Mouse (Mus musculus): ENCODE results near the gene Fpgs. TPM values are rescaled to one million over a fixed set of nuclear protein-coding genes. Genes with fewer than 3 reads are reported as not detected.
A peak's percentile ranks its signal among the peaks of the same experiment; 100 is the strongest.

The Fpgs gene
- polyA plus RNA-seq (2015; fragmentation: Nextera tagmentation; extraction: Ambion mirVana), result 16.5 and 16.6 TPM in 2 replicates

DNA sequence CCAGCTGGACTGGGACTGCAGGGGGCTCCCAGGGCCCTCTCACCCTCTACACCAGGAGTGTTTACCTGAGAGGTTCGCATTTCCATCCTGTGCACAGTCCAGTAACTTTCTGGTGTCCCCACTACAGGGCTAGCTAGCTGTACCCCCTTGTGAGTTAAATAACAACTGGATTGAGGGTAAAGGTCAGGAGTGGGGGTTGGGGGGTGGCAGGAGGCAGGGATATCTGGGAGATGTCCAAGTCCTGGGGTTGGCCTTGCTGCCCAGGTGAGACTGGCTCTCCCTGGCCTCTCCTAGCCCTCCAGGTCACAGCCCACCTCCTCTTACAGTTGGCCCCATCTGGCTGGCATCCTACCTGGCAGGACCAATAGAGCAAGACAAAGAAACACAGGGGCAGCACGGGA is at the start of gene Fpgs:
Fpgs (minus strand) TSS at position 125 of the 401 bp plus-strand sequence.
- no peak within 1 kb of the TSS for H3K27ac ChIP-seq
- no peak within 1 kb of the TSS for H3K4me2 ChIP-seq (replicated peaks)
- H3K36me3 ChIP-seq, result peaks cover 66% of the 10 kb centered on the region
- H3K9ac ChIP-seq (replicated peaks), result no peak within 1 kb of the TSS
- ATAC-seq, result no peak
- no peak within 1 kb of the TSS for H3K4me3 ChIP-seq (replicated peaks)
- 83% methylated on average over 2 of the region's 2 CpGs for WGBS
- no peaks in the 10 kb centered on the region for H3K4me1 ChIP-seq (replicated peaks)
- H3K9me3 ChIP-seq, result no peaks in the 10 kb centered on the region
- H3K27me3 ChIP-seq, result no peaks in the 10 kb centered on the region

DNA sequence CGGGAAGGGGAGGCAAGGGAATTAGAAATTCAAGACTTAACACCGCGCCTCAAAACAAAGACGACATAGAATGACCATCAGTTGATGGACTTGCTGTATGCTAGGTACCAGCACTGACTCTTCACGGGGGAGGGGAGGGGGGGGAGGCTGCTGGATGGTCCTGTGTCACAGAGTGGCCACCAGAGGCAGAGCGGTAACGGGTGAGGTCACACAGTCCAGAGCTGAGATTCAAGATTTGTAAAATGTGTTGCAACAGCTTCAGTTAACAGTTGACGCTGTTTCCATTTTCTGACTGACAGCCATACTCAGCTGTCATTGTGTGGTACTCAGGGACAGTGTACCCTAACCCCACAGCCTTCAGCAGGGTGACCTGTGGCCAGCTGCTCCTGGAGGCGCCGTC is 48.2 kb upstream of the Fpgs start:
- 58% methylated on average over 10 of the region's 10 CpGs for WGBS
- no peaks in the 10 kb centered on the region for H3K9me3 ChIP-seq
- peaks cover 54% of the 10 kb centered on the region for H3K36me3 ChIP-seq
- H3K4me1 ChIP-seq (replicated peaks), result peaks cover 31% of the 10 kb centered on the region
- H3K27me3 ChIP-seq, result no peaks in the 10 kb centered on the region
- no peak for ATAC-seq
- H3K9ac ChIP-seq (replicated peaks), result peak overlapping the region; percentile 53; the same call in 1 of the 2 replicates
- H3K4me3 ChIP-seq (replicated peaks), result peak overlapping the region; percentile 30
- peak overlapping the region; percentile 81; the same call in 1 of the 2 replicates for H3K27ac ChIP-seq
- H3K4me2 ChIP-seq (replicated peaks), result peak overlapping the region; percentile 52

GRCm38 (mm10) chr2:32751665-32752033 is 47.7 kb upstream of the Fpgs start:
- H3K27me3 ChIP-seq, result no peaks in the 10 kb centered on the region
- no peaks in the 10 kb centered on the region for H3K9me3 ChIP-seq
- H3K4me2 ChIP-seq (replicated peaks), result peak overlapping the region; percentile 52
- ATAC-seq, result no peak
- H3K27ac ChIP-seq, result peak overlapping the region; percentile 81
- 27% methylated on average over 8 of the region's 10 CpGs for WGBS
- H3K9ac ChIP-seq (replicated peaks), result peak overlapping the region; percentile 53
- peaks cover 29% of the 10 kb centered on the region for H3K4me1 ChIP-seq (replicated peaks)
- H3K36me3 ChIP-seq, result peaks cover 59% of the 10 kb centered on the region
- peak overlapping the region; percentile 30 for H3K4me3 ChIP-seq (replicated peaks)

- Histone ChIP-seq H3K4me3 (replicated peaks) (peak overlapping the region; percentile 30), H3K9ac (replicated peaks) (peak overlapping the region; percentile 53), H3K4me1 (replicated peaks) (peaks cover 28% of the 10 kb centered on the region), H3K27ac (peak overlapping the region; percentile 81), H3K36me3 (peaks cover 65% of the 10 kb centered on the region), H3K4me2 (replicated peaks) (peak overlapping the region; percentile 52), H3K27me3 (no peaks in the 10 kb centered on the region), H3K9me3 (no peaks in the 10 kb centered on the region)
- 7% methylated on average over 31 of the region's 31 CpGs for WGBS
- ATAC-seq, result peak; percentile 88
These were observed 47.1 kb upstream of the Fpgs start for GRCm38 (mm10) chr2:32750887-32751664.

- Histone ChIP-seq H3K4me1 (replicated peaks) (peaks cover 28% of the 10 kb centered on the region), H3K4me2 (replicated peaks) (no peak overlapping the region; the same call in 1 of the 2 replicates), H3K4me3 (replicated peaks) (no peak overlapping the region), H3K9ac (replicated peaks) (no peak overlapping the region), H3K9me3 (no peaks in the 10 kb centered on the region), H3K27ac (peak overlapping the region; percentile 81; the same call in 1 of the 2 replicates), H3K27me3 (no peaks in the 10 kb centered on the region), H3K36me3 (peaks cover 74% of the 10 kb centered on the region)
- 77% methylated on average over 7 of the region's 7 CpGs for WGBS
- ATAC-seq, result no peak
These were observed 46.3 kb upstream of the Fpgs start for GRCm38 (mm10) chr2:32750199-32750598.

DNA sequence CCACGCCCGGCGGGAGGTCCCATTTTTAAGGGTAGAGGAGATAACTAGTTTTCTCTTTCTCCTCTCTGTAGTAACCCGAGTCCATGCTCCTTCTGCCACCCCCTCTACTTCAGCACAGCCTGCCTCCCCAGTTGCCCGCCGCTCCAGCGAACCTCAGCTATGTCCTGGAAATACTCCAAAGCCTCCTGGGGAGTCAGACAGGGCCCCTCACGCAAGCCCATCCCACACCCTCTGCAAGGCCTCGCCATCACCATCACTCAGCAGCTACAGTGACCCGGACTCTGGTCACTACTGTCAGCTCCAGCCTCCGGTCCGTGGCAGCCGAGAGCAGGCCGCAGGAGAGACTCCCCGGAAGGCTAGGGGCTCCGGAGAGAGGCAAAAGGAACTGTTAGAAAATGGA is 45.1 kb upstream of the Fpgs start:
- H3K9me3 ChIP-seq, result no peaks in the 10 kb centered on the region
- peaks cover 72% of the 10 kb centered on the region for H3K36me3 ChIP-seq
- no peak overlapping the region for H3K4me3 ChIP-seq (replicated peaks)
- H3K27me3 ChIP-seq, result no peaks in the 10 kb centered on the region
- H3K9ac ChIP-seq (replicated peaks), result no peak overlapping the region
- no peak overlapping the region for H3K4me2 ChIP-seq (replicated peaks)
- no peak for ATAC-seq
- 92% methylated on average over 16 of the region's 16 CpGs for WGBS
- H3K4me1 ChIP-seq (replicated peaks), result peaks cover 35% of the 10 kb centered on the region
- H3K27ac ChIP-seq, result no peak overlapping the region

DNA sequence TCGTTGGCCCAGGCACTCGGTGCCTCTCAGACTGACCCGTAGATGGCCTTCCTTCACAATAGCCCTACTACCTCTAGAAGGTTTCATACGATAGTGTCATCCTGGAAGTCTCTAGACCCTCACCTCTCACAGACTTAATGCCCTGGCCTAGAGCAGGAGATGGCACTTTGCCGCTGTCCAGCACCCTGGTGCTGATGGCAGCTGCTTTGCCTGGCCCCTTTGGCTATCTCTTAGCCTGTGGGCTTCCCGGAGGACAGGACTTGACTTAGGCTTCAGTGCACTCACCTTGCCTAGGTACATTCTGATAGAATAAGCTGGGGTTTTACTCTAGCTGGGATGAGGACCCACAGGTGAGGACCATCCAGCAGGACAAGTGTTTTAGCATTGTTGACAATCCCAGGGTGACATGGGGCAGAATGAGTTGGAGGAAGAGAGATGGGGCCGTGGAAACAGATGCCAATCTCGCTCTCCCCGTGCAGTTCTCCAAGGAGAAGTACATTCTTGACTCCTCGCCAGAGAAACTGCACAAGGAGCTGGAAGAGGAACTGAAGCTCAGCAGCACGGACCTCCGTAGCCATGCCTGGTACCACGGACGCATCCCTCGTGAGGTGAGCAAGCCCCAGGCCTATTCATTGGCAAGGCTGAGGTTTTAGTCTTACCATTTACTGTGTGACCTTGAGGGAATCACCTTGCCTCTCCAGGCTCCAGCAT is 40.5 kb upstream of the Fpgs start:
- Histone ChIP-seq H3K27ac (no peak overlapping the region), H3K4me1 (replicated peaks) (peaks cover 40% of the 10 kb centered on the region), H3K4me3 (replicated peaks) (no peak overlapping the region), H3K9me3 (no peaks in the 10 kb centered on the region), H3K27me3 (peaks cover 4% of the 10 kb centered on the region; the same call in 1 of the 2 replicates), H3K4me2 (replicated peaks) (no peak overlapping the region), H3K36me3 (peaks cover 47% of the 10 kb centered on the region), H3K9ac (replicated peaks) (peak overlapping the region; percentile 32; the same call in 1 of the 2 replicates)
- 82% methylated on average over 15 of the region's 15 CpGs for WGBS
- no peak for ATAC-seq

DNA sequence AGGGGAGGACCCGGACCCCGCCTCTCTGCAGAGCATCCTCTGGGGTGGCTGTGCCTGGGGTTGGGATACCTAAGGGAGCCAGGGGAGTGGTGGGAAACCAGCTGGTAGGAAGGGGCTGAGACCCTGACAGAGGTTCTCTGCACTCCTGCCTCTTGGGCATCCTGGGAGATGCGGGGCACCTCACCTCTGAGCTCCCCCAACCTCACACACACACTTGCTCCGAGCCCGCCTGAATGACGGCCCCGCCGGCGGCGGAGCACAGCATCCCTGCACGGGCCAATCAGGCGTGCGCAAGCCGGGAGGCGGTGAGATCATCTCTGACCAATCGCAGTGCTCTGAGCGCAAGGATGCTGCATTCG is 38.2 kb upstream of the Fpgs start:
- H3K27ac ChIP-seq, result peak overlapping the region; percentile 88
- peaks cover 4% of the 10 kb centered on the region; the same call in 1 of the 2 replicates for H3K27me3 ChIP-seq
- no peaks in the 10 kb centered on the region for H3K9me3 ChIP-seq
- peak; percentile 94 for ATAC-seq
- peaks cover 44% of the 10 kb centered on the region for H3K4me1 ChIP-seq (replicated peaks)
- H3K4me2 ChIP-seq (replicated peaks), result peak overlapping the region; percentile 84
- H3K36me3 ChIP-seq, result peaks cover 28% of the 10 kb centered on the region
- peak overlapping the region; percentile 87 for H3K9ac ChIP-seq (replicated peaks)
- WGBS, result 1% methylated on average over 12 of the region's 18 CpGs
- peak overlapping the region; percentile 75 for H3K4me3 ChIP-seq (replicated peaks)

GRCm38 (mm10) chr2:32741273-32742172 is 37.6 kb upstream of the Fpgs start:
- Histone ChIP-seq H3K9ac (replicated peaks) (peak overlapping the region; percentile 87), H3K4me1 (replicated peaks) (peaks cover 44% of the 10 kb centered on the region), H3K9me3 (no peaks in the 10 kb centered on the region), H3K27me3 (peaks cover 4% of the 10 kb centered on the region; the same call in 1 of the 2 replicates), H3K4me3 (replicated peaks) (peak overlapping the region; percentile 75), H3K36me3 (peaks cover 21% of the 10 kb centered on the region), H3K4me2 (replicated peaks) (peak overlapping the region; percentile 84), H3K27ac (peak overlapping the region; percentile 88)
- WGBS, result 2% methylated on average over 51 of the region's 58 CpGs
- peak; percentile 56 for ATAC-seq

DNA sequence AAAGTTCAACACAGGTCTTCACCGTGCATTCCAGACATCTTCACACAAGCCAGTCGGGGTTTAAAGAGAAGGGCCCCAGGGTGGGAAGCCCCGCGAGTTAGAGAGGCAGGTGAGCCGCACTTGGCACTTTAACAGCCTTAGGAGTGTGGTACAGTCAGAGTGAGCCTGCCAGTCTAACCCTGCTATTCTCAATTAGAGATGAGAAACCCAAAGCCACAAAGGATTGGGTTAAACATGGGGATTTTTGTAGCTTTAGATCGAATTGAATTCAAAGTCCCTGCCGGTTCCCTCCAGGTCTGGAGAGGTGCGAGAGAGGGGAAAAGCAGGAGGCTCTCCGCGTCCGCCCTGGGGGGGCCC is 36.9 kb upstream of the Fpgs start, which contains the start of gene 6330409D20Rik:
6330409D20Rik (minus strand) TSS at position 101 of the 357 bp plus-strand sequence.
- ATAC-seq, result peak; percentile 6; the same call in 1 of the 2 replicates
- H3K27me3 ChIP-seq, result peaks cover 4% of the 10 kb centered on the region; the same call in 1 of the 2 replicates
- peaks cover 44% of the 10 kb centered on the region for H3K4me1 ChIP-seq (replicated peaks)
- H3K9me3 ChIP-seq, result no peaks in the 10 kb centered on the region
- H3K4me2 ChIP-seq (replicated peaks), result peak within 1 kb of the TSS; percentile 84
- 8% methylated on average over 11 of the region's 11 CpGs for WGBS
- H3K36me3 ChIP-seq, result peaks cover 15% of the 10 kb centered on the region
- H3K9ac ChIP-seq (replicated peaks), result peak within 1 kb of the TSS; percentile 87
- H3K4me3 ChIP-seq (replicated peaks), result peak within 1 kb of the TSS; percentile 75
- peak within 1 kb of the TSS; percentile 88 for H3K27ac ChIP-seq

DNA sequence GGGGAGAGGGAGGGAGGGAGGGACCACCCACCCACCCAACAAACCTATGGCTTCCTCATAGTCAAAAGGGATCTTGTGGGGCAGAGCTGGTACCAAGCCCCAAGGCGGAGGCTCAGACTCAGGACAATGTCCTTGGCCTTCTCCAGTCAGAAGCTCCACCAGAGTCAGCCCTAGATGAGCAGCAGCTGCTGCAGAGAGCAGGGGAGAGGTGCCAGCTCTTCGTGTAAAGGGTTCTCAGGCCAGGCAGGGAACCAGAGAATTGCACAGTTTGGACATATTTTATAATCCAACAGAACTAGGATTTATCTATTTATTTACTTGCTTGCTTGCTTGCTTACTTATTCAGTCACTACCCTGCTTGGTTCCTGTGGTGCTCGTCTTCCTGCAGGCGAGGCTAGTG is 35.4 kb upstream of the Fpgs start:
- 71% methylated on average over 4 of the region's 4 CpGs for WGBS
- Histone ChIP-seq H3K9me3 (no peaks in the 10 kb centered on the region), H3K27ac (no peak overlapping the region), H3K4me2 (replicated peaks) (no peak overlapping the region), H3K9ac (replicated peaks) (0 out of 2 replicates have a peak overlapping the region, but pooled peaks have one; percentile 21), H3K4me3 (replicated peaks) (no peak overlapping the region), H3K36me3 (no peaks in the 10 kb centered on the region), H3K27me3 (peaks cover 4% of the 10 kb centered on the region; the same call in 1 of the 2 replicates), H3K4me1 (replicated peaks) (peaks cover 39% of the 10 kb centered on the region)
- ATAC-seq, result no peak
